8 mouse cellular contexts compared by ENCODE assay signal in genomic region chr7:140857550-140858505, GRCm38 (mm10). TPM values are rescaled to one million over a fixed set of nuclear protein-coding genes. Genes with fewer than 3 reads are reported as not detected.
DNase-seq lines count a peak whose midpoint lies in the region; ATAC-seq and TF ChIP-seq lines count a peak whose summit lies in the region.

Bet1l (minus strand) TSS chr7:140857577.

- peak within 1 kb of the TSS; percentile 97 for H3K4me2 ChIP-seq in kidney, postnatal 0 days (ENCODE audit: low read length)

- TF ChIP-seq CTCF in kidney, postnatal 0 days (IDR thresholded peaks at IDR 0.05; ENCODE audit: low read depth) = no peak

- no peaks in the 10 kb centered on the region for H3K9me3 ChIP-seq in kidney, postnatal 0 days (replicated peaks; ENCODE audit: low read length)

- H3K27me3 ChIP-seq in kidney, postnatal 0 days (ENCODE audit: insufficient read depth, low read length) = no peaks in the 10 kb centered on the region

- peak within 1 kb of the TSS; percentile 94 for H3K27ac ChIP-seq in kidney, postnatal 0 days

- ATAC-seq in kidney, postnatal 0 days (replicated peaks; ENCODE audit: low FRiP score, low read depth) = peak; percentile 19
- peak; percentile 16 for ATAC-seq in common myeloid progenitor, adult 5-6 weeks (replicated peaks; ENCODE audit: low read depth, poor library complexity, severe bottlenecking)

- DNase-seq in kidney, postnatal 0 days (ENCODE audit: low spot score) = peak; percentile 26
- no peak for DNase-seq in kidney, postnatal 10 days
- peak; percentile 24 for DNase-seq in Muller cell, postnatal 12 days (ENCODE audit: inconsistent ontology term)
- peak; percentile 21 to 30 for DNase-seq in heart, postnatal 10 days
- peak; percentile 22 for DNase-seq in left cerebral cortex, postnatal 4 days
- DNase-seq in naive thymus-derived CD4-positive, alpha-beta T cell, adult 2 months (ENCODE audit: low read depth) = peak; percentile 28
- DNase-seq in frontal cortex, postnatal 10 days (ENCODE audit: low spot score in 2 of 2) = no peak

- peak within 1 kb of the TSS; percentile 81 for H3K4me3 ChIP-seq in kidney, postnatal 0 days (replicated peaks; ENCODE audit: low read depth, low read length)

- H3K4me1 ChIP-seq in kidney, postnatal 0 days (replicated peaks; ENCODE audit: insufficient read depth, low read length) = peaks cover 18% of the 10 kb centered on the region; the same call in 1 of the 2 replicates

- H3K36me3 ChIP-seq in kidney, postnatal 0 days (ENCODE audit: insufficient read depth, low read length) = peaks cover 34% of the 10 kb centered on the region

- peak within 1 kb of the TSS; percentile 90 for H3K9ac ChIP-seq in kidney, postnatal 0 days (ENCODE audit: low read depth, low read length)

- WGBS in kidney, postnatal 0 days = 30% methylated on average over 40 of the region's 40 CpGs

- intact Hi-C loops in heart, postnatal 10 days (cut with DNase I) = loop anchor here (1.0 to 5.0 kb wide), 4 partner anchors 23 to 334 kb away; partner anchors contain the start of genes Hras, Ifitm5, Lrrc56 and Psmd13
- intact Hi-C loops in left cerebral cortex, postnatal 4 days (cut with DNase I) = loop anchor here (10.0 kb wide), 1 partner anchor 317 kb away; the partner anchor contains the start of gene Rnh1

RNA-seq across cellular contexts. Expression of gene Bet1l, which starts in this region (rescaled TPM):
- 48.0 and 53.9 TPM in 2 replicates for polyA plus RNA-seq in kidney, postnatal 0 days (2015; fragmentation: Nextera tagmentation; extraction: Ambion mirVana)
- 13.8 and 24.0 TPM in 2 replicates for total RNA-seq in common myeloid progenitor, adult 5-6 weeks (2017)
- total RNA-seq in heart, postnatal 10 days (2021) = 10 to 100 TPM; 13.1 to 15.9 TPM
- total RNA-seq in left cerebral cortex, postnatal 4 days (2021) = 10 to 100 TPM; 23.0 to 25.2 TPM

Comparison
In these comparisons a context has a peak if more than half of its experiments do, and no peak if none do; other contexts are left out.
1. DNase-seq: peak in kidney, postnatal 0 days (single experiment), Muller cell, postnatal 12 days (single experiment), heart, postnatal 10 days (2 of 2), left cerebral cortex, postnatal 4 days (single experiment) and naive thymus-derived CD4-positive, alpha-beta T cell, adult 2 months (single experiment); none in kidney, postnatal 10 days (single experiment) and frontal cortex, postnatal 10 days (0 of 2).